Mouse (Mus musculus) forebrain, embryonic 12.5 days (tissue): ENCODE measurements at regions not wholly inside any gene's neighbourhood (a gene's known extent, or its start where the extent isn't known, plus 50 kb on each side); places are given as distances from the start of the nearest gene placed in this dataset.

Experiments
- ATAC-seq: fragments of 200-750 bp; cut with Nextera tagmentation; 2 replicates; pipeline ENCODE4 v1.8.0; 2017; ENCODE audit warnings: moderate TSS enrichment; ENCODE audit not compliant: low FRiP score
- H3K27ac ChIP-seq: fragments of 300-500 bp; sonication (generic); 2 replicates; pipeline ENCODE4 v1.5.1; 2016; ENCODE audit warnings: mild to moderate bottlenecking
- H3K27me3 ChIP-seq: fragments of 300-500 bp; sonication (generic); 2 replicates; pipeline ENCODE4 v1.6.1; 2016; ENCODE audit warnings: mild to moderate bottlenecking
- H3K36me3 ChIP-seq: fragments of 300-500 bp; sonication (generic); replicated peaks from 2 replicates; pipeline ENCODE4 v1.6.1; 2016; ENCODE audit warnings: mild to moderate bottlenecking
- H3K4me1 ChIP-seq: fragments of 300-500 bp; sonication (generic); 2 replicates; pipeline ENCODE4 v1.6.1; 2016
- H3K4me2 ChIP-seq: fragments of 300-500 bp; sonication (generic); 2 replicates; pipeline ENCODE4 v1.6.1; 2016; ENCODE audit warnings: mild to moderate bottlenecking, moderate library complexity
- H3K4me3 ChIP-seq: fragments of 300-500 bp; sonication (generic); replicated peaks from 2 replicates; pipeline ENCODE4 v1.5.1; 2016; ENCODE audit warnings: mild to moderate bottlenecking
- H3K9ac ChIP-seq: fragments of 300-500 bp; sonication (generic); 2 replicates; pipeline ENCODE4 v1.6.1; 2016; ENCODE audit warnings: mild to moderate bottlenecking
- H3K9me3 ChIP-seq: fragments of 300-500 bp; sonication (generic); 2 replicates; pipeline ENCODE4 v1.6.1; 2016
- WGBS: fragments of 180-500 bp; shearing (Covaris S2); methylation state at CpG from one replicate; pipeline ENCODE4 v1.1.7; 2016; 5-methylcytosine and 5-hydroxymethylcytosine counted together

DNA sequence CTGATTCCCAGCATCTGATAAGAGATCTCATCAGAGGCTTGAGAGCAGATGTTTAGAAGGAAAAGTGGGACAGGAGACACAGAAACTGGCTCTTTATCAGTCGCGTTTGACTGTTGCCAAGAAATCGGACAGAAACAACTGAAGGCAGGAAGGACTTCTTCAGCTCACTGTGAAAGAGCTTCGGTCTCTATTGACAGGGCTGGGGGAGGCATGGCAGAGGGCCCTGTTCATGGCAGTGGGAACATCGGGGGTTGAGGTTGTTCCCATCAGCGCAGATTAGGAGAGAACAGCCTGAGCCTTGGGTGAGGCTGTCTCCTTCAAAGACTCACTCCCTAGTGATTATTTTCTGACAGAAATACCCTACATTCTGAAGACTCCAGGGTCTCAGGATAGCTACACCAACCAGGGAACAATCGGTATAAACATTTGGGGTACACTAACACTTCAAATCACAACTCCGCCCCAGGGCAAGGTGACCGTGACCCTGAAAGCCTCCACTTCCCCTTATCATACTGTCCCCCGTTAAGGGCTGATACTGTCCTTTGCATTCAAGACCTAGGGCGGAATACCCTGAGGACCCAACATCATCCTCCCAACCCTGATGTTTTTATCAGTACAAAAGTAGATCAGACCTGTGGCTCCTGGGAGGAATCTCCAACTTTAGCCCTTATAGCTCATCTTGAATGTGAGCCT, 144.8 kb upstream of the Eci2 start:
- Histone ChIP-seq H3K4me3 (no peak overlapping the region), H3K9me3 (no peaks in the 10 kb centered on the region), H3K4me2 (no peak overlapping the region), H3K27me3 (no peaks in the 10 kb centered on the region), H3K9ac (no peak overlapping the region), H3K27ac (no peak overlapping the region), H3K4me1 (no peaks in the 10 kb centered on the region), H3K36me3 (no peaks in the 10 kb centered on the region)
- 86% methylated on average over 11 of the region's 11 CpGs for WGBS
- ATAC-seq: no peak

DNA sequence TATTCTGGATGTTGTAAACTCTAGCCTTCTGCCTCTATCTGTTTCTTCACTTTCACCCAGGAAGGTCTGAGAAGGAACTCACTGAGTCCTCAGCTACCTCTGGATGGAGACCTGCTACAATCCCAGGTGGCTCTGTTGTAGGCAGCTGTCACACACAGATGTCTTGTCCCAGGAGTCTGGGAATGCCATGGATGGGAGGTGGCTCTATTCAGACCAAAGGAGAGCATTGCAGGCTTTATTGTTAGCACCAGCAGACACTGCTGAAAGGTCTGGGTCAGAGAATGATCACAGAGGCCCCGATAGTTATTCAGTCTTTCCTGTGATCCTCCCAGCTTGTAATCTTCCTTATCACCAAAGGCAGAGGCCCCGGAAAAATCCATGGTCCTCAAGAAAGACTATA, 146.6 kb upstream of the Eci2 start:
- H3K4me3 ChIP-seq: no peak overlapping the region
- H3K4me2 ChIP-seq: no peak overlapping the region
- no peak overlapping the region for H3K9ac ChIP-seq
- no peaks in the 10 kb centered on the region for H3K27me3 ChIP-seq
- no peaks in the 10 kb centered on the region for H3K4me1 ChIP-seq
- WGBS: 41% methylated on average over 2 of the region's 2 CpGs
- H3K36me3 ChIP-seq: no peaks in the 10 kb centered on the region
- no peaks in the 10 kb centered on the region for H3K9me3 ChIP-seq
- no peak overlapping the region for H3K27ac ChIP-seq
- ATAC-seq: no peak

DNA sequence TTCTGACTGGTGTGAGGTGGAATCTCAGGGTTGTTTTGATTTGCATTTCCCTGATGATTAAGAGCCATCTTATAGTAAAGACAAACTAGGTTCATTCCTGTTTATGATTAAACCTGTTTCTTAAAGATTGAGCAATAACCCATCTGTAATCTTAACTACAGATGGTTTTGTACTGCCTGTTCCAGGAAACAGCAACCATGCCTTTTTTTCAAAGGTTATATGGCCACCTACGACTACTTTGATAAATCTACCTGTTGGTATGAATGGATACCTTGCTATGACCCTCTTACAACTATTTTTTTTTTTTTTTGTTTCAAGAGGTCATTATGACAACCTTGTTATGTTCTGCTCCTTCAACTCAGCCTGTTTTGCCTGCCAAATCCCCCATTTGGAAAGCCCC, 148.7 kb upstream of the Eci2 start:
- Histone ChIP-seq H3K4me1 (no peaks in the 10 kb centered on the region), H3K27ac (no peak overlapping the region), H3K9ac (no peak overlapping the region), H3K27me3 (no peaks in the 10 kb centered on the region), H3K36me3 (no peaks in the 10 kb centered on the region), H3K9me3 (no peaks in the 10 kb centered on the region), H3K4me3 (no peak overlapping the region), H3K4me2 (no peak overlapping the region)
- WGBS: 75% methylated on average over 1 of the region's 1 CpGs
- ATAC-seq: no peak

GRCm38 (mm10) chr13:35177305-35177704, 150.4 kb upstream of the Eci2 start:
- Histone ChIP-seq H3K4me3 (no peak overlapping the region), H3K4me2 (no peak overlapping the region), H3K4me1 (no peaks in the 10 kb centered on the region), H3K9ac (no peak overlapping the region), H3K27me3 (no peaks in the 10 kb centered on the region), H3K9me3 (no peaks in the 10 kb centered on the region), H3K27ac (no peak overlapping the region), H3K36me3 (no peaks in the 10 kb centered on the region)
- ATAC-seq: no peak
- 66% methylated on average over 2 of the region's 2 CpGs for whole genome bisulfite sequencing

- Histone ChIP-seq H3K4me1 (no peaks in the 10 kb centered on the region), H3K9me3 (no peaks in the 10 kb centered on the region), H3K36me3 (no peaks in the 10 kb centered on the region), H3K27me3 (no peaks in the 10 kb centered on the region), H3K4me3 (no peak overlapping the region), H3K9ac (no peak overlapping the region), H3K27ac (no peak overlapping the region), H3K4me2 (no peak overlapping the region)
- 56% methylated on average over 16 of the region's 16 CpGs for WGBS
- no peak; the same call in 1 of the 2 replicates for ATAC-seq
These were observed 162.3 kb upstream of the Eci2 start for GRCm38 (mm10) chr13:35189028-35189711.

- ATAC-seq: no peak
- Histone ChIP-seq H3K9me3 (no peaks in the 10 kb centered on the region), H3K27ac (no peak overlapping the region), H3K9ac (no peak overlapping the region), H3K36me3 (no peaks in the 10 kb centered on the region), H3K4me2 (no peak overlapping the region), H3K4me1 (no peaks in the 10 kb centered on the region), H3K4me3 (no peak overlapping the region), H3K27me3 (no peaks in the 10 kb centered on the region)
- WGBS: 94% methylated on average over 1 of the region's 1 CpGs
These were observed 175.2 kb upstream of the Eci2 start for GRCm38 (mm10) chr13:35202069-35202468.

- H3K9ac ChIP-seq: no peak overlapping the region
- no peak for ATAC-seq
- H3K4me1 ChIP-seq: no peaks in the 10 kb centered on the region
- H3K36me3 ChIP-seq: no peaks in the 10 kb centered on the region
- 94% methylated on average over 3 of the region's 3 CpGs for WGBS
- H3K4me3 ChIP-seq: no peak overlapping the region
- H3K27ac ChIP-seq: no peak overlapping the region
- no peaks in the 10 kb centered on the region for H3K9me3 ChIP-seq
- no peaks in the 10 kb centered on the region for H3K27me3 ChIP-seq
- H3K4me2 ChIP-seq: no peak overlapping the region
These were observed 181.4 kb upstream of the Eci2 start for GRCm38 (mm10) chr13:35208319-35208718.

DNA sequence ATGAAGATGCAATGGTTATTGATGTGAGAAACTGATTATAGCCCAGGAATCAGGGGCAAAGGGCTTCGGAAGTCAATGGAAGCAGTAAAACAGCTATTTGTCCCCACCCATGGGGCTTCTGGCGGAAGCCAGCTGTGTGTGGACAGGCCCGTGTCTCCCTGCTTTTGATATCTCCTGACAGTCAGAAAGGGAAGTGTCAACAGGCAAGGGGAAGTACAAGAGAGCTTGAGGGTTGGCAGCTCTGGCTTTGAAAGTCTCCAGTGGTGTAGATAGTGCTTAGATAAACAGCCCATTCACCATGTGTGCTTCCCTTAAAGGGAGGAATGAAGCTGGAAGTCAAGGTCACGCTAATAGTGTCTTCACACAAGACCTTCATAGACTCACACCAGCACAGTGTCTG, 182.7 kb upstream of the Eci2 start:
- no peak for ATAC-seq
- 88% methylated on average over 4 of the region's 4 CpGs for WGBS
- Histone ChIP-seq H3K27ac (no peak overlapping the region), H3K27me3 (no peaks in the 10 kb centered on the region), H3K9me3 (no peaks in the 10 kb centered on the region), H3K4me3 (no peak overlapping the region), H3K4me2 (no peak overlapping the region), H3K36me3 (no peaks in the 10 kb centered on the region), H3K9ac (no peak overlapping the region), H3K4me1 (no peaks in the 10 kb centered on the region)

DNA sequence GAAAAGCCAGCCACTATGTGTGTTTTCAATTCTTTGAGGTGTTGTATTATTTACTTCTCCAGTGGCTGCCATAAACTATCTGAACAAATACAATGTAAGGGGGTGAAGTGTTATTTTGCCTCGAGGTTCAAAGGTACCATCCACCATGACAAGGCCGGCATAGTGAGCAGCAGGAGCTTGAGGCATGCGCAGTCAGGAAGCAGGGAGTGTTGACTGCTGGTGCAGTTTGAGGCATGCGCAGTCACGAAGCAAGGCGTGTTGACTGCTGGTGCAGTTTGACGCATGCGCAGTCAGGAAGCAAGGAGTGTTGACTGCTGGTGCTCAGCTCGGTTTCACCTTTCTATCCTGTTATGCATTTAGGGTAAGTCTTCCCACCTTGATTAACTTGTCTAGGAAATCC, 184.9 kb upstream of the Eci2 start:
- no peaks in the 10 kb centered on the region for H3K4me1 ChIP-seq
- 92% methylated on average over 9 of the region's 9 CpGs for WGBS
- no peaks in the 10 kb centered on the region for H3K9me3 ChIP-seq
- ATAC-seq: no peak
- no peaks in the 10 kb centered on the region for H3K27me3 ChIP-seq
- no peak overlapping the region for H3K4me2 ChIP-seq
- no peak overlapping the region for H3K9ac ChIP-seq
- H3K4me3 ChIP-seq: no peak overlapping the region
- H3K36me3 ChIP-seq: no peaks in the 10 kb centered on the region
- H3K27ac ChIP-seq: no peak overlapping the region

GRCm38 (mm10) chr13:35212276-35212675, 185.4 kb upstream of the Eci2 start:
- H3K36me3 ChIP-seq: no peaks in the 10 kb centered on the region
- H3K27me3 ChIP-seq: no peaks in the 10 kb centered on the region
- no peak overlapping the region for H3K4me2 ChIP-seq
- 91% methylated on average over 4 of the region's 4 CpGs for WGBS
- no peak for ATAC-seq
- H3K9me3 ChIP-seq: no peaks in the 10 kb centered on the region
- H3K9ac ChIP-seq: no peak overlapping the region
- H3K27ac ChIP-seq: no peak overlapping the region
- no peaks in the 10 kb centered on the region for H3K4me1 ChIP-seq
- no peak overlapping the region for H3K4me3 ChIP-seq

DNA sequence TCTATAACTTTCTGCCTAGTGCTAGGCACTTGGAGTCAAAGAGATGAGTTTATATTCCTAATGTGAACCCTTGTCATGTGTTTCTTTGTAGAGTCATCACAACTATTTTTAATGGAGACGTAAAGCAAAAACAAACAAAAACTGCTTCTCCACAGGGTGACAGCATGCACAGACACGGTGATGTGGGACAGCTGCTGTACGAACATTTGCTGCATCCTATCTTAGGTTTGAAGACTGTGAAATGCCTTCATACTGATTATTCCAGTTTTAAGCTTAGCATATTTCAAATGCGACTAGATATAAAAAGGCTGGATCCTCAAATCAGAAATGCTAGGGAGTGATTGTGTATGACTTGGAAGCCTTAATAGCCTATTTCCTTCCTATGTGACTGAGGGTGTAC, 187.3 kb upstream of the Eci2 start:
- ATAC-seq: no peak
- no peaks in the 10 kb centered on the region for H3K27me3 ChIP-seq
- H3K9me3 ChIP-seq: no peaks in the 10 kb centered on the region
- H3K36me3 ChIP-seq: no peaks in the 10 kb centered on the region
- H3K4me2 ChIP-seq: no peak overlapping the region
- H3K4me1 ChIP-seq: no peaks in the 10 kb centered on the region
- no peak overlapping the region for H3K27ac ChIP-seq
- no peak overlapping the region for H3K4me3 ChIP-seq
- 95% methylated on average over 4 of the region's 4 CpGs for WGBS
- H3K9ac ChIP-seq: no peak overlapping the region

DNA sequence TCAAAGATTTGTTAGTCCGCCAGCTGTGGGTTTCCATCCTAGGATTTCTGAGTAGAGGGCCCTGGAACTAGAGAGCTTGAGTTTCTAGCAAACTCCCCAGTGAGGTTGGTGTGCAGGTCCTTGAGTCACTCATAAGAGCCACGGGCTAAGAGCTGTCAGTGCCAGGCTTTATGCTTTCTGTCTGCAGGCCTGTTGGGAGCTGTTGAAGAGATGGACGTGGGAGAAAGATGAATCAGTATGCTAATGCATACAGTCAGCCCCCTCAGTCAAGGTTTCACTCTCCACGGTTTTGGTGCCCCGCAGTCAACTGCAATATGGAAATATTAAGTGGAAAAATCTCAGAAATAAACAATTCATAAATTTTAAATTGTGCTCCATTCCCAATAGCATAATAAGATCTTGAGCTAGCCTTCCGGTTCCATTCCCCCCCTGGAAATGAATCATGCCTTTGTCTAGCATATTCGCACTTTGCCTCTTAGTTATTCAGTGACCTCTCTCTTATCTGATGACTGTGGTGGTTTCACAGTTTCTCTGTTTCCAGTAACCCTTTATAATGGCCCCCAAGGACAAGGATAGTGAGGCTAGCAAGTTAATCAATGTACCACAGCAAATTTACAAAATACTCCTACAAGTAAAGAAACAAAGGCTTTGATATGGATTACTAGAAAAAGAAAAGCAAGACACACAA, 199.4 kb upstream of the Eci2 start:
- Histone ChIP-seq H3K4me1 (no peaks in the 10 kb centered on the region), H3K4me3 (no peak overlapping the region), H3K4me2 (no peak overlapping the region), H3K27ac (no peak overlapping the region), H3K36me3 (no peaks in the 10 kb centered on the region), H3K9ac (no peak overlapping the region), H3K27me3 (no peaks in the 10 kb centered on the region), H3K9me3 (no peaks in the 10 kb centered on the region)
- no peak for ATAC-seq
- 85% methylated on average over 7 of the region's 7 CpGs for WGBS

- Histone ChIP-seq H3K36me3 (no peaks in the 10 kb centered on the region), H3K4me3 (no peak overlapping the region), H3K9ac (no peak overlapping the region), H3K27ac (no peak overlapping the region), H3K4me2 (no peak overlapping the region), H3K4me1 (no peaks in the 10 kb centered on the region), H3K27me3 (no peaks in the 10 kb centered on the region), H3K9me3 (no peaks in the 10 kb centered on the region)
- ATAC-seq: no peak
- WGBS: 91% methylated on average over 1 of the region's 1 CpGs
These were observed 200.0 kb upstream of the Eci2 start for GRCm38 (mm10) chr13:35226944-35227343.
